Mouse (Mus musculus): Measurements from ENCODE around the gene Tfcp2l1.

Tfcp2l1 gene

GRCm38 (mm10) chr1:118658716-118659115 is 31.0 kb downstream of the Tfcp2l1 start:
- no peak for DNase-seq (ENCODE audit: low spot score)

DNA sequence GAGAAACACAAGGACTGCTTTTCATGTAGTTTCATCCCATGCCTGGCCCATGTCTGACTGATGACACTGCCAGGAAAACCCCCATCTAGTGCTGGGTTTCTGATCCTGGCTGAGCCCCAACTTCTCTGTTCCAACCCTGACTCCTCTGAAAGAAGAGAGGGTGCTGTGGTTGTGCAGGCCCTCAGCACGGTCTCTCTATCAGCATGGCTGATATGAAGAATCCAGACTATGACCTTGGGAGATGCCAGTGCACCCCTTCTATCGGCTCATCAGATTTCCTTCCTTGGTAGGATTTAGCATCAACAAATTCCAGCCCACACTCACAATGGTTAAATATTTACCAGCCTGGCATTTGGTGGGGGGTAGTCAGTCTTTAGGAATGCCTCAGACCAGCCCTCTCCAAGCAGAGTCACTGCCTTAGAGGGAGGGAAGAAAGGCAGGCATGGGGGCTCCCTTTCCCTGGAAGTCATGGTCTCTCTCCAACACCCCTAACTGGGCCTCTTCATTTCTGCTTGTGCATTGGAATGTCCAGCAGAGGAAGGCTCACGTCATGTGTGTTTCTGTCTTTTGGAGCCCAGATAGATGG is 33.2 kb downstream of the Tfcp2l1 start:
- DNase-seq (ENCODE audit: low spot score): no peak

GRCm38 (mm10) chr1:118663062-118663461 is 35.3 kb downstream of the Tfcp2l1 start:
- no peak for DNase-seq (ENCODE audit: low spot score)

GRCm38 (mm10) chr1:118667536-118667935 is 39.8 kb downstream of the Tfcp2l1 start:
- DNase-seq (ENCODE audit: low spot score): no peak

DNA sequence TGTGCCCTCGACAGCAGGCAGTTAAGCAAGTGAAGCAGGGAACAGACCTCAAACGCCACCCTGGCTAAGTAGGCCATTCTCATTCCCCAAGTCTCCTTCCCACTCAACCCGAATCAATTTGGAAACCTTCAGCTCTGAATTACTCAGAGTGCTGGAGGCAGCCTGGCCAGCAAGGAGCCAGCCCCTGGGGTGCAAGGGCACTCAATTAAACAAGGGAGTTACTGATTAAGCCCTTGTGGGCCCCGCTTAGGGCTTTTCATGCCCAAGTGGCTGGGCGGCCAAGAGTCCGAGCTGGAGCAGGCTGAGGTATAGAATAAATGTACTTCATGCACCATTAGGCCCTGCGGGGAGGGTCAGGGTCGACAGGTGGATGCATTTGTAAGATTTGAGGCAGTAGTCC is 44.5 kb downstream of the Tfcp2l1 start:
- no peak for DNase-seq (ENCODE audit: low spot score)

- no peak for DNase-seq (ENCODE audit: low spot score)
Observed at GRCm38 (mm10) chr1:118674176-118674575, 46.4 kb downstream of the Tfcp2l1 start.

DNA sequence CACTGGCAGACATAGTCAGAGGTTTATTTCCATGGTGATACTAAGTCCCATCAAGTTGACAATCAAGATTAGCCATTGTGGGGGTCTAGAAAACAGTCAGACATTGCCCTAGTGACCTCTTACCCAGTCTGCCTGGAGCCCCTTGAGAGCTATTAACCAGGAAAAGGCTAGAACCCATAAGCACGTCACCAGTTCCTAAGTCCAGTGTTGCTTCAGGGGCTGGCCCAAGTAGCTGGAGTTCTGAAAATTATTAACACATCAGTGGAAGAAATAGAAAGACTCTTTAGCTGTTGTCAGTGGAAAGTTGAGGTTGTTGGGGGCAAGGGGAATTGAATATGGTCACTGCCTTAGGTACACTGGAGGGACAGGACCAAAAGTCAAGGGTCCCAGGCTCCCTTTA is 54.2 kb downstream of the Tfcp2l1 start:
- no peak for DNase-seq (ENCODE audit: low spot score)

- no peak for DNase-seq (ENCODE audit: low spot score)
Observed at GRCm38 (mm10) chr1:118683686-118684085, 55.9 kb downstream of the Tfcp2l1 start.

- DNase-seq (ENCODE audit: low spot score): no peak
Observed at GRCm38 (mm10) chr1:118687726-118688125, 60.0 kb downstream of the Tfcp2l1 start.

DNA sequence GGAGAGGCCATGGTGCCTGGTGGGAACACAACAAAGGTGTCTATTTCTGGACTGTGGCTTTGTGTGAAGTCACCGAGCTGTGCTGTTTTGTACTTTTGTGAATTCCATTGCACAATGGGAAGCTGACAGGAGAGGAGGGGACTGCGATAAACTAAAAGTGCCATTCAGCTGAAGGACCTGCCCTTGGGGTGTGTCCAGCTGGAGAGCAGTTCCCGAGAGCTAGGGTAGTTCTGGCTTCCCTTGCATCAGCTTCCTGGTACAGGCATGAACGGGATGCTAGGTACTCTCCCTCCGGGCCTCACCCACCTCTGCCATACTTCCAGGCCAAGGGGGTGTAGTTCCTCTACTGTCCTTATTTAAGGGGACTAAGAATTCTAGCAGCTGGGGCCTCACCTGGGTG is 62.1 kb downstream of the Tfcp2l1 start:
- DNase-seq (ENCODE audit: low spot score): no peak

DNA sequence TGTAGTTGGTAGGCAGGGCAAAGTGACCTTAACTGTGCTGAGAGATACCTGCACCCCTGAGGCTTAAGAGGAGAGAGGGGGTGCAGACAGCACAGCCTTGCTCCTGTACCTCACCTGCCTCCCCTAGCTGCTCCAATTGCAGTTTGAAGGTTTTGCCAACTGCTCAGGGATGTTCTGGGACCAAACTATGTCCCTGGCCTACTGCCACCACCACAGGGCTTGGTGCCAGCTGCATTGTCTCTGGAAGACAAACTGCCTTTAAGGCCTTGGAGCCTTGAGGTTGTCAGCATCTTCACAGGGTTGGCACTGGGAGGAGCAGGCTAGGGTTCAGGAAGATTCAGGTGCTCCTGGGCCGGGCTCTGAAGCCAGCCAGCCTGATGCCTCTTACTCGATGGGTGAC is 66.7 kb downstream of the Tfcp2l1 start:
- peak; percentile 29 for DNase-seq (ENCODE audit: low spot score)

- DNase-seq (ENCODE audit: low spot score): no peak
Observed at GRCm38 (mm10) chr1:118697906-118698305, 70.2 kb downstream of the Tfcp2l1 start.

DNA sequence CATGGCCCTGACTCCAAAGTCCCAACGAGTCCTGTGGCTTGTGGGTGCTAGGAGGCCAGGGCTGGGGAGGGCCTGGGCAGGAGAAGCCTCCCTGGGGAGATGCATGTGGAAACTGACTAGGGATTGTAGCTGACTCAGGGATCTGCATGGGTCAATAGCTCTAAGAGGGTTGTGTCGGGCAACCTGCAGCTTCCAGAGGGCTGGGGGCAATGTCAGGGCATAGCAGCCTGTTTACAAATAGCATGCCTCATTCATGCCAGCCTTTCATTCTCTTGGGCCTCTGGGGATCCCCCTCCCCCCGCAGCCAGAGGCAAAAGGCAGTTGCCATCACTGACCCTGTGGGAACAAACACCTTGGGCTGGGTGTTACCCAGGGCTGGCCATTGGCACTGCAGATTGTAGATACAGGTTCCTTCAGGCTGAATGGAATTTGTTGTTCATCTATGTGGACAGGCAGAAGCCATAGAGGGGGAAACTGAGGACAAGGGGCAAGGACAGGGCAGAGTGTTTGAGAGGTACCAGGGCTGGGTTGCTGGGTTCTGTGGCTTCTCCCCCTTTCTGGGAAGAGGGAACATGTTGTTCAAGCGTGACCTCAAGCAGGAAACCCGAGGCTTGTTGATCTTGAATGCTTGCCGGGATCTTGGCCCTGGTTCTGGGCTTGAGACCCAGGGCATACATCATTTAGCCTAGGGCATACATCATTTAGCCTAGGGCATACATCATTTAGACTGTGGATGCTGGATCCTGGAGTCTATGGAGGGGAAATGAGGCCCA is 71.6 kb downstream of the Tfcp2l1 start:
- DNase-seq (ENCODE audit: low spot score): no peak

DNA sequence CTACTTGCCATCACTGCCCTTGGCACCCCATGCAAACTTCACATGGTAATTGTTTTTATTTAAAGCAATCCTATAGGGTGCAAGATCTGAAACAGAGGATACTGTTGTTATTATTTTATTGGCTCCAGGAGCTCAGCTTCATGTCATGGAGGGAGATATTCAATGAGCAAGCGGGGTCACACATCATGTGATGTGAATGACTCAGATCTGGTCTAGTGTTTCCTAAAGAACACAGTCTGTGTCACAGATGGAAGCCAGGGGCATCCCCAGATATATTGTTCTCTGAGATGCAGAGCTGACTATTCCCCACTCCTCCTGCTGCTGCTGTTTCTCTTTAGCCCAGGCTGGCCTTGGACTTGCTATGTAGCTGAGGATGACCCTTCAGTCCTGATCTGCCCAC is 72.2 kb downstream of the Tfcp2l1 start:
- no peak for DNase-seq (ENCODE audit: low spot score)

- DNase-seq (ENCODE audit: low spot score): no peak
Observed at GRCm38 (mm10) chr1:118711606-118712005, 83.9 kb downstream of the Tfcp2l1 start.

DNA sequence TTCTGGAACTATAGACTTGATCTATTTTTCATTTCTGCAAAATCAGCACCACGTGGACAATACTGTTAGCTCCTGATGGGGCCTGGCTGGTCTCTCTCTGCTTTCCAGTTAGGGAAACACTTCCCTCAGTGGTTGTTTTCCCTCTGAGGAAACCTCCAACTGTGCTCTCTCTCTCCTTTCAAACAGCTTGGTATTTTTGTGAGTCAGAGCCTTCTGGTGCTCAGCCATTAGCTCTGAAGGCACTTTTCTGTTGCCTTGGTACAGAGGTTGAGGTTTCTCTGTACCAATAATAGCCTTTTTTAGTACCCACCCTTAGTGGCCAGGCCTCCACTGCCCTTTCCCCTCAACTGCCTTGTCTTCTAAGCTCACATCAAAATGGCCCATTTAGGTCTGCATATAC is 88.5 kb downstream of the Tfcp2l1 start:
- DNase-seq (ENCODE audit: low spot score): no peak

DNA sequence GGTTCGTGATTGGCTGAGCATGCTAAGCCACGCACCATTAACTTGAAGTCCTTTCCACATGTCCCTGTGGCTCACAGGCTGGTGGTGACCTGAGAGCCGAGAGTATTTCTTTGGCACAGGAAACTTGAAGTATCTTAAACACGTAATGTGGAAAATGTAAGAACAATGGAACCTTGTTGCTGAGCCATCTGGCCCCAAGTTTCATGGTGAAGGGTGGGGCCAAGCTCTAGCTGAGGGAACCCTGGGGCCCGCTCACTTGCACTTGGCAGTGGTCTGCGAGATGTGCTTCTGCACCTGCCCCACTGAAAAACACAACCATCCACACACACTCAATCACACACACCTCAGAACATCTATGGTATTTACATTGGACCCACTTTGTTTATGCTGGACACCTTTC is 90.3 kb downstream of the Tfcp2l1 start:
- DNase-seq (ENCODE audit: low spot score): no peak

GRCm38 (mm10) chr1:118719699-118720098 is 92.0 kb downstream of the Tfcp2l1 start:
- DNase-seq (ENCODE audit: low spot score): no peak

GRCm38 (mm10) chr1:118720474-118721095 is 92.8 kb downstream of the Tfcp2l1 start:
- no peak for DNase-seq (ENCODE audit: low spot score)

GRCm38 (mm10) chr1:118727075-118727474 is 99.3 kb downstream of the Tfcp2l1 start:
- no peak for DNase-seq (ENCODE audit: low spot score)

DNA sequence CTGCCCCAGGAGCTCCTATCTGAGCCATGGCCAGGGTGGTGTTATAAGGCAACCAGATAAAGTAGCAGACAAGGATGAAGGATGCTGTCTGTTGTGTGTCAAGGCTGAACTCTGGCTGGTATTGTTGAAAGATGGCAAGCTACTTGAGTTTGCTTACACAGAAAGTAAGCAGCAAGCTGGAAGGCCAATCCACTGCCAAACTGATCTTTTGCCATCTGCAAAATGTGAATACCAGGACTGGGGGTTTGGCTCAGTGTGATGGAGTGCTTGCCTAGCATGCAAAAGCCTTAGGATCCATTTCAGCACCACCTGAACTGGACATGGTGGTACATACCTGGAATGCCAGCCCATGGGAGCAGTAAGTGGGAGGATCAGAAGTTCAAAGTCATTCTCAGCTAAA is 101.1 kb downstream of the Tfcp2l1 start:
- no peak for DNase-seq (ENCODE audit: low spot score)

Measured in urinary bladder, postnatal 14 days (tissue).